Mouse (Mus musculus): ENCODE measurements around the gene Rsph3b. TPM values are rescaled to one million over a fixed set of nuclear protein-coding genes. Genes with fewer than 3 reads are reported as not detected.

The Rsph3b gene
- polyA plus RNA-seq, 1 experiment from 2014 or later: 35.6 TPM

DNA sequence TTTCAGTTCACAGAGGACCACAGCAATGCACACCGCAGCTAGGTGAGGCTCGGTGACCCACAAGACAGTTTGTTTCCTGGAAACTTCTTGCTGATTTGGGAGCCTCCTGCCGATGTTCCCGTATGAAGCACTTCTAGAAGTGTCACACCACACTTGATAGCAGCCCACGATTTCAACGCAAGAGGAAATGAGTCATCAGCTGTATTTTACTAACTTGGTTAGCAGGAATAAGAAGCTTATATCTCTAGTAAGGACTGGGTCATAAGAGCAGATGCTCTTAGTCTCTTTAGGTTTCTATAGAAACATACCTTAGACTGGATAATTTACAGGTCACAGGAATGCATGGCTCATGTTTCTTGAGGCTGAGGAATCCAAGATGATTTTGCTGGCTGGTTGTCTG is 67.2 kb downstream of the Rsph3b start:
- 70% methylated on average over 6 of the region's 6 CpGs for WGBS
- no peaks in the 10 kb centered on the region for H3K36me3 ChIP-seq (ENCODE audit: insufficient read depth)

DNA sequence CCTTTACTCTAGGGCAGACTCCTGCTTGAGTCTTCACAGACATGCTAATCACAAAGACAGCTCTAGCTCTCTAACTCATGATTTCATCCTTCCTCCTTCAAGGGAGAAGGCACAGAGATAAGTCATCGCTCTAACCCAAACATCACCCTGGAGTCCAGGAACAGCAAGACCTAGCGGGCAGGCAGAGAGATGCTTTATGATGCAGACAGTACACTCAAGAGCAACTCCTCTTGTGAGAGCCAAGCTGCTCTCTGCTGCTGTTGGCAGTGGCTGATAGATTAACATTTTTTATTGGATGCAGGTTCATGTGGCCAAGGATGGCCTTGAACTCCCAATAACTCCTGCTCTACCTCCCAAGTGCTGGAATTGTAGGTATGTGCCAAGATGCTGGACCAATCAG is 77.1 kb downstream of the Rsph3b start:
- no peak for TF ChIP-seq CTCF (IDR thresholded peaks at IDR 0.05; ENCODE audit: low read depth)
- WGBS: 87% methylated on average over 2 of the region's 2 CpGs
- H3K4me3 ChIP-seq (ENCODE audit: low read depth, low read length): no peak overlapping the region
- H3K9ac ChIP-seq: no peak overlapping the region
- no peaks in the 10 kb centered on the region for H3K36me3 ChIP-seq (ENCODE audit: insufficient read depth)
- ATAC-seq (ENCODE audit: insufficient read depth) (no peak), DNase-seq (no peak)
- no peaks in the 10 kb centered on the region for H3K9me3 ChIP-seq (ENCODE audit: low read depth, low read length)
- H3K4me2 ChIP-seq: no peak overlapping the region
- peaks cover 7% of the 10 kb centered on the region; the same call in 1 of the 2 replicates for H3K4me1 ChIP-seq (ENCODE audit: insufficient read depth)
- no peaks in the 10 kb centered on the region for H3K27me3 ChIP-seq (ENCODE audit: insufficient read depth, low read length)
- no peak overlapping the region for H3K27ac ChIP-seq (ENCODE audit: low read depth)

More for the DNA sequence above, 67.2 kb downstream of the Rsph3b start:
- TF ChIP-seq CTCF (IDR thresholded peaks at IDR 0.05; ENCODE audit: low read depth): no peak
- H3K9ac ChIP-seq: no peak overlapping the region
- no peaks in the 10 kb centered on the region for H3K9me3 ChIP-seq (ENCODE audit: low read depth, low read length)
- H3K4me2 ChIP-seq: no peak overlapping the region
- no peaks in the 10 kb centered on the region for H3K27me3 ChIP-seq (ENCODE audit: insufficient read depth, low read length)
- H3K4me3 ChIP-seq (ENCODE audit: low read depth, low read length): no peak overlapping the region
- no peak for DNase-seq
- H3K27ac ChIP-seq (ENCODE audit: low read depth): no peak overlapping the region
- no peaks in the 10 kb centered on the region for H3K4me1 ChIP-seq (ENCODE audit: insufficient read depth)
- ATAC-seq (ENCODE audit: insufficient read depth): no peak

DNA sequence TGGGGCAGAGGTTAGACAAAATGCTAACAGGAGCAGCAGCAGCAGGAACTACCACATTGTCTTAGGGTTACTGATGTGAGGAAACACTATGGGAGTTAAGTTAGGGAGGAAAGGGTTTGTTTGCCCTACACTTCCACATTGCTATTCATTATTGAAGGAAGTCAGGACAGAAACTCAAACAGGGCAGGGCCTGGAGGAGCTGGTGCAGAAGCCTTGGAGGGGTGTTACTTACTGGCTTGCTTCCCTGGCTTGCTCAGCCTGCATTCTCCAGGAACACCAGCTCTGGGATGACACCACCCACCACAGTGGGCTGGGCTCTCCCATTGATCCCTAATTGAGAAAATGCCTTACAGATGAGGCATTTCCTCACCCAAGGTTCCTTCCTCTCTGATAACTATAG is 79.7 kb downstream of the Rsph3b start:
- peak; percentile 52 for DNase-seq
- Histone ChIP-seq H3K27me3 (ENCODE audit: insufficient read depth, low read length) (no peaks in the 10 kb centered on the region), H3K4me3 (ENCODE audit: low read depth, low read length) (no peak overlapping the region), H3K27ac (ENCODE audit: low read depth) (0 out of 2 replicates have a peak overlapping the region, but pooled peaks have one; percentile 0), H3K4me2 (no peak overlapping the region), H3K4me1 (ENCODE audit: insufficient read depth) (peaks cover 11% of the 10 kb centered on the region; the same call in 1 of the 2 replicates), H3K9me3 (ENCODE audit: low read depth, low read length) (no peaks in the 10 kb centered on the region), H3K36me3 (ENCODE audit: insufficient read depth) (no peaks in the 10 kb centered on the region), H3K9ac (no peak overlapping the region)
- TF ChIP-seq CTCF (IDR thresholded peaks at IDR 0.05; ENCODE audit: low read depth): no peak
- ATAC-seq (ENCODE audit: insufficient read depth): peak; percentile 68; the same call in 1 of the 2 replicates

DNA sequence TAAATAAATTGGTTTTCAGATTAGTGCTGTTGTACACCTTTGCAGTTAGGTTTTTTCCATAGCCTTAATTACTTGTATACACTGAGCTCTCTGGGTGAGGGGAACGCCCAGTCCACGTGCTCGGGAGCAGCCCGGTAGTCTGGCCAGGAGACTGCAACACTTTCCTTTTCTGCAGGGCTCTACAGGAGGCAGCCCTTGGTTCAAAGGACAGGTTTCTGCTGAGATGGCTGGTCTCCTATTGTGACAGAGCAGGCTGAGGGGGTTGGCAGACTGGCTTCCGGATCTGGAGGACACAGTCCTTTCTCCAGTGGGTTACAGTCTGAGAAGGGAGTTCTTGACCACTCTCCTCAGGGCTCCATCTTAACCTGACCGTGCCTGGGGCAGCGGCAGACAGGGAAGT is 80.7 kb downstream of the Rsph3b start:
- Histone ChIP-seq H3K4me2 (no peak overlapping the region), H3K27ac (ENCODE audit: low read depth) (0 out of 2 replicates have a peak overlapping the region, but pooled peaks have one; percentile 33), H3K9ac (no peak overlapping the region), H3K9me3 (ENCODE audit: low read depth, low read length) (no peaks in the 10 kb centered on the region), H3K36me3 (ENCODE audit: insufficient read depth) (no peaks in the 10 kb centered on the region), H3K4me3 (ENCODE audit: low read depth, low read length) (no peak overlapping the region), H3K27me3 (ENCODE audit: insufficient read depth, low read length) (no peaks in the 10 kb centered on the region), H3K4me1 (ENCODE audit: insufficient read depth) (peaks cover 16% of the 10 kb centered on the region; the same call in 1 of the 2 replicates)
- DNase-seq (no peak), ATAC-seq (ENCODE audit: insufficient read depth) (no peak)
- 19% methylated on average over 7 of the region's 7 CpGs for whole genome bisulfite sequencing
- no peak for TF ChIP-seq CTCF (IDR thresholded peaks at IDR 0.05; ENCODE audit: low read depth)

DNA sequence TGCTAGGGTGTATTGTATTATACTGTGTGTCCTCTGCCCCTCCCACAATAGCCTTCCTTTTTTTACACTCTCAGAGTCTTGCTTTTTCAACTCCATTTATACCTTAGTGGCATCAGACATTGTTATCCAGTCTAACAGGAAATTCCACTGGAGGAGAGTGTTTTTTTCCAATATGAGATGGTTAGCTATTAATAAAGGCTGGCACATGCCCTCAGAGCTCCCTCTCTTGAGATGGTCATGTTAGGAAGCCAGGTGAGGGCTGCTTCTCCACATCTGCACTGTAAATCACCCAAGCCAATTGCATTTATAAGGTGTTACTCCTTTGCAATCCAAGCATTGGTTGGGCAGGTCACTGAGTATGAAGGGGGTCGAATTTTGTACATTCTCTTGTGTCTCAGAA is 81.9 kb downstream of the Rsph3b start:
- Histone ChIP-seq H3K4me1 (ENCODE audit: insufficient read depth) (peaks cover 22% of the 10 kb centered on the region), H3K27me3 (ENCODE audit: insufficient read depth, low read length) (no peaks in the 10 kb centered on the region), H3K9ac (no peak overlapping the region), H3K9me3 (ENCODE audit: low read depth, low read length) (no peaks in the 10 kb centered on the region), H3K4me3 (ENCODE audit: low read depth, low read length) (no peak overlapping the region), H3K4me2 (no peak overlapping the region), H3K27ac (ENCODE audit: low read depth) (peak overlapping the region; percentile 37; the same call in 1 of the 2 replicates), H3K36me3 (ENCODE audit: insufficient read depth) (no peaks in the 10 kb centered on the region)
- no peak for TF ChIP-seq CTCF (IDR thresholded peaks at IDR 0.05; ENCODE audit: low read depth)
- DNase-seq (no peak), ATAC-seq (ENCODE audit: insufficient read depth) (no peak; the same call in 1 of the 2 replicates)
- 61% methylated on average over 1 of the region's 1 CpGs for WGBS

DNA sequence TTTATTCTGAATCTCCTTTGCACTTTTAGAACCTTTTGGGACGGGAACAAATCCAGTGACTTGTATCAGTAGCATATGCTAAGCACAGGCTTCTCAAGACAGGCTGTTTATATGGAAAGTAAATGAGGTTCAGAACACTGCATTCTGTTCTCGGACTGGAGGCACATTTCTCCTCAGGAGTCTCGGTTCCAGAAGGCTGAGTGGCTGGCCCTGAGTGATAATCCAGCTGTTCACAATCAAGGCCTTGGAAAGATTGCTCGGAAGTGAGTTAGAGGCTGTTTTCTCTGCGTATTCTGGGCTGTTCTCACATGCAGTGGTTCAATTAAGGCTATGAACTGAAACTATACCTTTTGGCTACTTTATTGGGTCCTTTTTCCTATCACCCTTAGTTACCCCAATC is 82.9 kb downstream of the Rsph3b start:
- 51% methylated on average over 5 of the region's 5 CpGs for WGBS
- DNase-seq (no peak), ATAC-seq (ENCODE audit: insufficient read depth) (no peak)
- Histone ChIP-seq H3K4me2 (no peak overlapping the region), H3K4me1 (ENCODE audit: insufficient read depth) (peaks cover 30% of the 10 kb centered on the region), H3K4me3 (ENCODE audit: low read depth, low read length) (no peak overlapping the region), H3K27ac (ENCODE audit: low read depth) (no peak overlapping the region), H3K9me3 (ENCODE audit: low read depth, low read length) (no peaks in the 10 kb centered on the region), H3K27me3 (ENCODE audit: insufficient read depth, low read length) (no peaks in the 10 kb centered on the region), H3K9ac (no peak overlapping the region), H3K36me3 (ENCODE audit: insufficient read depth) (no peaks in the 10 kb centered on the region)
- no peak for TF ChIP-seq CTCF (IDR thresholded peaks at IDR 0.05; ENCODE audit: low read depth)

DNA sequence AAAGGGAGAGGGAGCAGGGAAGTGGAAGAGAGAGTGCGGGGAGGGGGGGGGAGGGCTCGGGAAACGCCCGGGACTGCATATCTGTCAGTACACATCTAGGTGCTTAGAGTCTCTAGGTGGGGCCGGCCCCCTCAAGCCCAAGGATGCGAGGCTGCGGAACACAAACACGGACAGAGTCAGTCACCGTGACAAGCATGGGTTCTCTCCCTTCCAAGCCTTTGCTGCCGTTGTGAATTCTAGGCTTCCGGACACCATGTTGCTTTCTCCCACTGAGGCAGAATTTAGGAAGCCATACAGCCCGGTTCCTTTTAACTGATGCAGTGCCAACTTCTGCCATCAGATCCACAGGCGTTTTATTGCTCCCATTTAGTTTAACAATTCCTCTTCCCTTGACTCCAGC is 83.6 kb downstream of the Rsph3b start:
- Histone ChIP-seq H3K27me3 (ENCODE audit: insufficient read depth, low read length) (no peaks in the 10 kb centered on the region), H3K9ac (no peak overlapping the region), H3K27ac (ENCODE audit: low read depth) (no peak overlapping the region), H3K4me1 (ENCODE audit: insufficient read depth) (peaks cover 33% of the 10 kb centered on the region), H3K9me3 (ENCODE audit: low read depth, low read length) (no peaks in the 10 kb centered on the region), H3K4me3 (ENCODE audit: low read depth, low read length) (no peak overlapping the region), H3K4me2 (no peak overlapping the region), H3K36me3 (ENCODE audit: insufficient read depth) (no peaks in the 10 kb centered on the region)
- no peak for ATAC-seq (ENCODE audit: insufficient read depth)
- 23% methylated on average over 13 of the region's 13 CpGs for WGBS
- no peak for TF ChIP-seq CTCF (IDR thresholded peaks at IDR 0.05; ENCODE audit: low read depth)
- no peak for DNase-seq

DNA sequence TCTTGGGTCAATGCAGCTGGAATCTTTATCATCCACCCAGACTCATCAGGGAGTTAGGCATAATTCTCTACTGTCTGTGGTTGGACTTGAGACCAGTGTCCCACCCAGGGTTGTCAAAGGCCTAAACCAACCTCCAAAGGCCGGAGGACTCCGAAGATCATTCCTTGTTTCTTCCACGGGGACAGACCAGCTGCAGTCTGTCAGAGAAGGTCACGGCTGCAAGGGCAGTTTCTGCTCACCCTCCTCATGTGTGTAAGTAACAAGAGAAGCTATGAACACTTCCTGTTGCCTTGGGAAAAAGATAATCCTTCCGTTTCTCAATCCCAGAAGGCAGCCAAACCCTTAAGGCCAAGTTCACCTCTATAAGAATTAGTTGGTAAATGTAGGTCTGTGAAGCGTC is 85.0 kb downstream of the Rsph3b start:
- H3K27me3 ChIP-seq (ENCODE audit: insufficient read depth, low read length): no peaks in the 10 kb centered on the region
- H3K9me3 ChIP-seq (ENCODE audit: low read depth, low read length): no peaks in the 10 kb centered on the region
- H3K36me3 ChIP-seq (ENCODE audit: insufficient read depth): no peaks in the 10 kb centered on the region
- no peak overlapping the region for H3K27ac ChIP-seq (ENCODE audit: low read depth)
- no peak overlapping the region for H3K4me2 ChIP-seq
- WGBS: 54% methylated on average over 6 of the region's 6 CpGs
- peaks cover 36% of the 10 kb centered on the region for H3K4me1 ChIP-seq (ENCODE audit: insufficient read depth)
- no peak overlapping the region for H3K4me3 ChIP-seq (ENCODE audit: low read depth, low read length)
- peak; percentile 39 for DNase-seq
- ATAC-seq (ENCODE audit: insufficient read depth): no peak
- no peak overlapping the region for H3K9ac ChIP-seq
- TF ChIP-seq CTCF (IDR thresholded peaks at IDR 0.05; ENCODE audit: low read depth): no peak
